Mouse (Mus musculus): ENCODE results near the gene Sesn1. TPM values are rescaled to one million over a fixed set of nuclear protein-coding genes. Genes with fewer than 3 reads are reported as not detected.

Gene Sesn1
- polyA plus RNA-seq, 1 experiment from 2014 or later = 30.5 TPM

DNA sequence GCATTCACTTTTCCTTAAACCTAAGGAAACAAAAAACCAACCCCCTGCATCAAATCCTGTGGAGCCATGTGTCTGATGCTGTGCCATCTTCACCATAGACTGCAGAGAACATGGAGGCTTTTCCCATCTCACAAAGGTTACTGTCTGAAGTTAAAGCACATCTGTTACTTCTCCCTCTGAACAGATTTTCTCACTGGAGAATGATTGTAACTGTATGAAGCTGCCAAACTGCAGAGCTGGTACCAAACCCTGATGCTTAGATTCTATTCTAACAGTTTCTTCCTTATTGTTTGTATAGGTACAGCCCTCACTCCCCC, 57.1 kb downstream of the Sesn1 start:
- Histone ChIP-seq H3K4me2 (no peak overlapping the region), H3K4me1 (ENCODE audit: insufficient read depth) (0 out of 2 replicates have a peak, but pooled peaks cover 2% of the 10 kb centered on the region), H3K27me3 (ENCODE audit: insufficient read depth, low read length) (no peaks in the 10 kb centered on the region), H3K9me3 (ENCODE audit: low read depth, low read length) (no peaks in the 10 kb centered on the region), H3K36me3 (ENCODE audit: insufficient read depth) (no peaks in the 10 kb centered on the region), H3K9ac (no peak overlapping the region), H3K4me3 (ENCODE audit: low read depth, low read length) (no peak overlapping the region), H3K27ac (ENCODE audit: low read depth) (no peak overlapping the region)
- ATAC-seq (ENCODE audit: insufficient read depth) (no peak), DNase-seq (no peak)
- TF ChIP-seq CTCF (IDR thresholded peaks at IDR 0.05; ENCODE audit: low read depth) = no peak

DNA sequence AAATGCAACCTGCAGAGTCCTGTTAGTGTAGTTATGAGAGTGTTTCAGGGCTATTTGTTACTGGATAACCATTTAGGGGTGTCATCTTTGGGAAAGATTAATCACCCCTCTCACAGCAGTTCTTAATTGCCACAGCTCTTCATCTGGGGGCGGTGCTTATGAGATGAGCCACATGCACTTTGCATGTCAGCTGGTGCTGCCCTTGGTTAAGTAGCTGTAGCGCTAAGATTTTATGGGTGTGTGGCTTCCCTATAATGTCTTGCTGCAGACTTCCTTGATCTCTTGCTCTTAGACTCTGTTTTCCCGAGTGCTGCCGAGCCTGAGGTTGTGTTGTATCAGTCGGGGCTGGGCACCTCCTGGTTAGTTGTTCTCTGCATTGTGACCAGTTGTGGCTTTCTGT, 58.2 kb downstream of the Sesn1 start:
- no peaks in the 10 kb centered on the region for H3K36me3 ChIP-seq (ENCODE audit: insufficient read depth)
- DNase-seq (no peak), ATAC-seq (ENCODE audit: insufficient read depth) (no peak)
- TF ChIP-seq CTCF (IDR thresholded peaks at IDR 0.05; ENCODE audit: low read depth) = no peak
- 0 out of 2 replicates have a peak, but pooled peaks cover 2% of the 10 kb centered on the region for H3K4me1 ChIP-seq (ENCODE audit: insufficient read depth)
- H3K4me2 ChIP-seq = no peak overlapping the region
- H3K27me3 ChIP-seq (ENCODE audit: insufficient read depth, low read length) = no peaks in the 10 kb centered on the region
- H3K4me3 ChIP-seq (ENCODE audit: low read depth, low read length) = no peak overlapping the region
- H3K9ac ChIP-seq = no peak overlapping the region
- WGBS = 66% methylated on average over 5 of the region's 5 CpGs
- H3K9me3 ChIP-seq (ENCODE audit: low read depth, low read length) = no peaks in the 10 kb centered on the region
- H3K27ac ChIP-seq (ENCODE audit: low read depth) = no peak overlapping the region

DNA sequence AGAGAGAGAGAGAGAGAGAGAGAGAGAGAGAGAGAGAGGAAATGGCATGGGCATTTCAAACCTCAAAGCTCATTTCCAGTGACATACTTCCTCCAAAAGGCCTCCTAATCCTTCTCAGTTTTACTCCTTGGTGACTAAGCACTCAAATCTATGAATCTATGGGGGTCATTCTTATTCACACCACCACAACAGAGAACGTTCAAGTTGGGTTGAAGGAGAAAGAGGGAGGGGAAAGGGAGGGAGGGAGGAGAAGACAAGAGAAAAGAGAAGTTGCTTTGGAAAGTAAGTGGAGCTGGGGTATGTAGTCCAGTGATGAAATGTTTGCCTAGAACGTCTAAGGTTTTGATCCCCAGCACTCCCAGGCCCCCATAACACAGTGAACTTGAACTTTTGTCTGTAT, 60.4 kb downstream of the Sesn1 start:
- no peaks in the 10 kb centered on the region for H3K9me3 ChIP-seq (ENCODE audit: low read depth, low read length)
- 43% methylated on average over 2 of the region's 2 CpGs for WGBS
- no peaks in the 10 kb centered on the region for H3K27me3 ChIP-seq (ENCODE audit: insufficient read depth, low read length)
- DNase-seq = no peak
- no peak for TF ChIP-seq CTCF (IDR thresholded peaks at IDR 0.05; ENCODE audit: low read depth)
- H3K4me3 ChIP-seq (ENCODE audit: low read depth, low read length) = no peak overlapping the region
- H3K9ac ChIP-seq = no peak overlapping the region
- H3K4me2 ChIP-seq = no peak overlapping the region
- no peak overlapping the region for H3K27ac ChIP-seq (ENCODE audit: low read depth)
- H3K36me3 ChIP-seq (ENCODE audit: insufficient read depth) = no peaks in the 10 kb centered on the region
- ATAC-seq (ENCODE audit: insufficient read depth) = no peak
- H3K4me1 ChIP-seq (ENCODE audit: insufficient read depth) = 0 out of 2 replicates have a peak, but pooled peaks cover 2% of the 10 kb centered on the region

GRCm38 (mm10) chr10:41871564-41871963, 61.8 kb downstream of the Sesn1 start:
- H3K4me2 ChIP-seq = no peak overlapping the region
- no peaks in the 10 kb centered on the region for H3K9me3 ChIP-seq (ENCODE audit: low read depth, low read length)
- H3K4me1 ChIP-seq (ENCODE audit: insufficient read depth) = 0 out of 2 replicates have a peak, but pooled peaks cover 2% of the 10 kb centered on the region
- H3K27ac ChIP-seq (ENCODE audit: low read depth) = no peak overlapping the region
- no peak for TF ChIP-seq CTCF (IDR thresholded peaks at IDR 0.05; ENCODE audit: low read depth)
- H3K4me3 ChIP-seq (ENCODE audit: low read depth, low read length) = no peak overlapping the region
- ATAC-seq (ENCODE audit: insufficient read depth) (no peak), DNase-seq (no peak)
- H3K36me3 ChIP-seq (ENCODE audit: insufficient read depth) = no peaks in the 10 kb centered on the region
- 60% methylated on average over 2 of the region's 2 CpGs for WGBS
- no peaks in the 10 kb centered on the region for H3K27me3 ChIP-seq (ENCODE audit: insufficient read depth, low read length)
- H3K9ac ChIP-seq = no peak overlapping the region

- Histone ChIP-seq H3K4me2 (no peak overlapping the region), H3K9ac (no peak overlapping the region), H3K4me3 (ENCODE audit: low read depth, low read length) (no peak overlapping the region), H3K36me3 (ENCODE audit: insufficient read depth) (no peaks in the 10 kb centered on the region), H3K27ac (ENCODE audit: low read depth) (no peak overlapping the region), H3K9me3 (ENCODE audit: low read depth, low read length) (no peaks in the 10 kb centered on the region), H3K27me3 (ENCODE audit: insufficient read depth, low read length) (no peaks in the 10 kb centered on the region), H3K4me1 (ENCODE audit: insufficient read depth) (no peaks in the 10 kb centered on the region)
- no peak for TF ChIP-seq CTCF (IDR thresholded peaks at IDR 0.05; ENCODE audit: low read depth)
- ATAC-seq (ENCODE audit: insufficient read depth) = no peak
- DNase-seq = no peak
Observed at GRCm38 (mm10) chr10:41875624-41876023, 65.9 kb downstream of the Sesn1 start.

DNA sequence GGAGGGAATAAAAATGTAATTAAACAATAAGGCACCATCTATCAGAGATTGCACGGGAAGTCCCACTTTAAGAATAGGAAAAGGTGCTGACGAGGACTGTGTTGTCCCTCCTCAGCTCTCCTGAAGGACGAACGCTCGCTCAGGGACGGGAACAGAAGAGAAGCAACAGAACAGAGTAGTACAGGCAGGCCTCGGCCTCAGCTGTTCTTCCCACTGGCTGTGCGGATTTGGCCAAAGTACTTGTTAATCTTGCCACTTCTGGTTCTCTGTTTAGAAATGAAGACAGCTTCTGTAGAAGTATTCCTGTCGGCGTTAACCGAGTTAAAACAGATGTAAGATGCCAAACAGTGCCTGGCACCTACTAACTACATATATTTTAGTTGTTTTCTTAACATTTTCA, 68.6 kb downstream of the Sesn1 start:
- Histone ChIP-seq H3K27me3 (ENCODE audit: insufficient read depth, low read length) (no peaks in the 10 kb centered on the region), H3K27ac (ENCODE audit: low read depth) (no peak overlapping the region), H3K9ac (no peak overlapping the region), H3K4me2 (no peak overlapping the region), H3K9me3 (ENCODE audit: low read depth, low read length) (no peaks in the 10 kb centered on the region), H3K4me3 (ENCODE audit: low read depth, low read length) (no peak overlapping the region), H3K4me1 (ENCODE audit: insufficient read depth) (no peaks in the 10 kb centered on the region), H3K36me3 (ENCODE audit: insufficient read depth) (no peaks in the 10 kb centered on the region)
- 81% methylated on average over 11 of the region's 11 CpGs for WGBS
- TF ChIP-seq CTCF (IDR thresholded peaks at IDR 0.05; ENCODE audit: low read depth) = no peak
- DNase-seq (no peak), ATAC-seq (ENCODE audit: insufficient read depth) (no peak)

DNA sequence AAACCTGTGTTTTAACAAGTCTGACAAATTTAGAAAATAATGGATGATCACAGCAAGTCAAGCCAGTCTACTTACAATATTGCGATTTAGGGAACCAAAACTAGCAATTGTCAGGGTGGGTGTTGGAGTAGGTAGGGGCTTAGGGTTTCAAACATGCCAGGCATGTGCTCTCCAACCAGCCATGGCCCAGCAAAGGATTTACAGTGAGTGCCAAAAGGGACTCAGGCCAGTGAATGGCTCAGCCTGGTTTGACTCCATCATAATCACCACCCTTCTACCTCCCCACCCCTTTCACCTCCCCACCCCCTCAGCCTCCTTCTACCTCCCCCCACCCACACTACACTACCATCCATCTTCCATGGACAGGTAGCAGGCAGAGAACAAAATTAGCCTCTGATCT, 69.9 kb downstream of the Sesn1 start:
- no peaks in the 10 kb centered on the region for H3K4me1 ChIP-seq (ENCODE audit: insufficient read depth)
- no peak for ATAC-seq (ENCODE audit: insufficient read depth)
- TF ChIP-seq CTCF (IDR thresholded peaks at IDR 0.05; ENCODE audit: low read depth) = no peak
- no peak for DNase-seq
- no peaks in the 10 kb centered on the region for H3K9me3 ChIP-seq (ENCODE audit: low read depth, low read length)
- no peak overlapping the region for H3K4me3 ChIP-seq (ENCODE audit: low read depth, low read length)
- H3K36me3 ChIP-seq (ENCODE audit: insufficient read depth) = no peaks in the 10 kb centered on the region
- no peak overlapping the region for H3K27ac ChIP-seq (ENCODE audit: low read depth)
- H3K27me3 ChIP-seq (ENCODE audit: insufficient read depth, low read length) = no peaks in the 10 kb centered on the region
- no peak overlapping the region for H3K4me2 ChIP-seq
- WGBS = 68% methylated on average over 1 of the region's 1 CpGs
- no peak overlapping the region for H3K9ac ChIP-seq

- no peak for ATAC-seq (ENCODE audit: insufficient read depth)
- Histone ChIP-seq H3K4me3 (ENCODE audit: low read depth, low read length) (no peak overlapping the region), H3K36me3 (ENCODE audit: insufficient read depth) (no peaks in the 10 kb centered on the region), H3K4me2 (no peak overlapping the region), H3K27ac (ENCODE audit: low read depth) (no peak overlapping the region), H3K9ac (no peak overlapping the region), H3K27me3 (ENCODE audit: insufficient read depth, low read length) (no peaks in the 10 kb centered on the region), H3K9me3 (ENCODE audit: low read depth, low read length) (no peaks in the 10 kb centered on the region), H3K4me1 (ENCODE audit: insufficient read depth) (no peaks in the 10 kb centered on the region)
- TF ChIP-seq CTCF (IDR thresholded peaks at IDR 0.05; ENCODE audit: low read depth) = no peak
- WGBS = 26% methylated on average over 4 of the region's 4 CpGs
- peak; percentile 21 for DNase-seq
Observed at GRCm38 (mm10) chr10:41880206-41880605, 70.5 kb downstream of the Sesn1 start.

All from lung, embryonic 14.5 days (tissue).